Mouse (Mus musculus) liver, embryonic 15.5 days (tissue): ENCODE data around the gene Ahsa1. TPM values are rescaled to one million over a fixed set of nuclear protein-coding genes. Genes with fewer than 3 reads are reported as not detected.
"Not testable (repeated sequence)": the region's sequence is repeated elsewhere in the genome, so short reads cannot be mapped to it uniquely, and the experiment has no call there.

Experiments used
- ATAC-seq: fragments of 200-750 bp; cut with Nextera tagmentation; 2 replicates; pipeline ENCODE4 v1.8.0; 2017; ENCODE audit warnings: moderate number of reproducible peaks, mild to moderate bottlenecking, moderate library complexity; ENCODE audit not compliant: insufficient read depth
- H3K27ac ChIP-seq: fragments of 300-500 bp; sonication (generic); replicated peaks from 2 replicates; pipeline ENCODE4 v1.5.1; 2015; ENCODE audit warnings: mild to moderate bottlenecking, inconsistent platforms
- H3K27me3 ChIP-seq: fragments of 300-500 bp; sonication (generic); 2 replicates; pipeline ENCODE4 v1.6.1; 2015; ENCODE audit warnings: mild to moderate bottlenecking, inconsistent platforms
- H3K36me3 ChIP-seq: fragments of 300-500 bp; sonication (generic); replicated peaks from 2 replicates; pipeline ENCODE4 v1.6.1; 2015; ENCODE audit warnings: moderate library complexity, mild to moderate bottlenecking, inconsistent platforms
- H3K4me1 ChIP-seq: fragments of 300-500 bp; sonication (generic); replicated peaks from 2 replicates; pipeline ENCODE4 v1.6.1; 2015; ENCODE audit warnings: inconsistent platforms
- H3K4me2 ChIP-seq: fragments of 300-500 bp; sonication (generic); 2 replicates; pipeline ENCODE4 v1.6.1; 2015; ENCODE audit warnings: moderate library complexity, mild to moderate bottlenecking, inconsistent platforms
- H3K4me3 ChIP-seq: fragments of 300-500 bp; sonication (generic); replicated peaks from 2 replicates; pipeline ENCODE4 v1.5.1; 2015; ENCODE audit warnings: mild to moderate bottlenecking, inconsistent platforms
- H3K9ac ChIP-seq: fragments of 300-500 bp; sonication (generic); 2 replicates; pipeline ENCODE4 v1.6.1; 2015; ENCODE audit warnings: moderate library complexity, mild to moderate bottlenecking, inconsistent platforms
- H3K9me3 ChIP-seq: fragments of 300-500 bp; sonication (generic); replicated peaks from 2 replicates; pipeline ENCODE4 v1.6.1; 2016; ENCODE audit warnings: inconsistent platforms
- WGBS: fragments of 180-500 bp; shearing (Covaris S2); methylation state at CpG from one replicate; pipeline ENCODE4 v1.1.7; 2015; ENCODE audit warnings: mixed read lengths; ENCODE audit not compliant: insufficient replicate concordance; 5-methylcytosine and 5-hydroxymethylcytosine counted together
- polyA plus RNA-seq: library from polyadenylated mRNA; unstranded; fragments of >200 nt; fragmentation: Nextera tagmentation; extraction: Ambion mirVana; gene quantifications from 2 replicates; pipeline ENCODE4 v1.2.1, GENCODE M21; 2015

The Ahsa1 gene
- polyA plus RNA-seq, 1 experiment from 2014 or later: 129 TPM

DNA sequence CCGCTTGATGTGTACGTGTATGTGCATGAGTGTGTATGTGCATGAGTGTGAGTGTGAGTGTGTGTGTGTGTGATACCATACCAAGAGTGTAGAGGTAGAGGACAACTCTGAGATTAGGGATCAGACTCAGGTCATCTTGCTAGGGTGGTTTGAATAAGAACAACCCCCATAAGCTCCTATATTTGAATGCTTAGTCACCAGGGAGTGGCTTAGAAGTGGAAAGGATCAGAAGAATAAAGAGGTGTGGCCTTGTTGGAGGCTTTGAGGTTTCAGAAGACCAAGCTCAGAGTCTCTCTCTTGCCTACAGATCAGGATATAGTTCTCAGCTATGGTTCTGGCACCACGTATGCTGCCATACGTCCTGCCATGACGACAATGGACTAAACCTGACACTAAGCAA, 9.7 kb upstream of the Ahsa1 start:
- no peak overlapping the region for H3K4me3 ChIP-seq
- H3K4me2 ChIP-seq: no peak overlapping the region
- H3K36me3 ChIP-seq: peaks cover 54% of the 10 kb centered on the region
- H3K27ac ChIP-seq: no peak overlapping the region
- H3K4me1 ChIP-seq: peaks cover 8% of the 10 kb centered on the region
- no peaks in the 10 kb centered on the region for H3K9me3 ChIP-seq
- 76% methylated on average over 5 of the region's 5 CpGs for WGBS
- ATAC-seq: 0 out of 2 replicates have a peak, but pooled peaks have one; percentile 42
- H3K9ac ChIP-seq: no peak overlapping the region
- H3K27me3 ChIP-seq: no peaks in the 10 kb centered on the region

GRCm38 (mm10) chr12:87260562-87260961, 5.7 kb upstream of the Ahsa1 start:
- 81% methylated on average over 8 of the region's 8 CpGs for WGBS
- no peak overlapping the region for H3K4me2 ChIP-seq
- no peak for ATAC-seq
- no peaks in the 10 kb centered on the region for H3K9me3 ChIP-seq
- no peak overlapping the region for H3K9ac ChIP-seq
- H3K36me3 ChIP-seq: peaks cover 44% of the 10 kb centered on the region
- no peak overlapping the region for H3K27ac ChIP-seq
- no peak overlapping the region for H3K4me3 ChIP-seq
- peaks cover 17% of the 10 kb centered on the region for H3K4me1 ChIP-seq
- no peaks in the 10 kb centered on the region for H3K27me3 ChIP-seq

DNA sequence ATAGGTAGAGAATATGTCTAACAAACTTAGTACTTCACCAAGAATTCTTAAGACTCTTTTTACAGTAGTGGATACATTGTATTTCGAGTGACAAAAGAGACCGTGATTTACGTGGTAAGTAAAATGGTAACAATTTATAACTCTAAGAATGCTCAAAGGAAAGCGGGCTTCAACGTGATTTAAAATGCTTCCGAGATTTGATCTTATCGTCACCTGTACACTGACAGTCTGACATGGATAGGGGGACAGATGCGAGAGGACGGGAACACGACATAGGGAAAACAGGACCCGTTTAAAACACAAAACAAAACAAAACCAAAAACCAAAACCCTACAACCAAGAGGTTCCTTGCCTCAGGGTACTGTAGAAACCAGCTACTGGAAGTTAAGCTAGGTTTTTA, 835 bp upstream of the Ahsa1 start:
- WGBS: 21% methylated on average over 11 of the region's 11 CpGs
- Histone ChIP-seq H3K4me1 (peaks cover 25% of the 10 kb centered on the region), H3K27ac (peak overlapping the region; percentile 74), H3K9ac (peak overlapping the region; percentile 88), H3K36me3 (peaks cover 44% of the 10 kb centered on the region), H3K9me3 (no peaks in the 10 kb centered on the region), H3K27me3 (no peaks in the 10 kb centered on the region), H3K4me2 (peak overlapping the region; percentile 86), H3K4me3 (peak overlapping the region; percentile 84)
- ATAC-seq: no peak

DNA sequence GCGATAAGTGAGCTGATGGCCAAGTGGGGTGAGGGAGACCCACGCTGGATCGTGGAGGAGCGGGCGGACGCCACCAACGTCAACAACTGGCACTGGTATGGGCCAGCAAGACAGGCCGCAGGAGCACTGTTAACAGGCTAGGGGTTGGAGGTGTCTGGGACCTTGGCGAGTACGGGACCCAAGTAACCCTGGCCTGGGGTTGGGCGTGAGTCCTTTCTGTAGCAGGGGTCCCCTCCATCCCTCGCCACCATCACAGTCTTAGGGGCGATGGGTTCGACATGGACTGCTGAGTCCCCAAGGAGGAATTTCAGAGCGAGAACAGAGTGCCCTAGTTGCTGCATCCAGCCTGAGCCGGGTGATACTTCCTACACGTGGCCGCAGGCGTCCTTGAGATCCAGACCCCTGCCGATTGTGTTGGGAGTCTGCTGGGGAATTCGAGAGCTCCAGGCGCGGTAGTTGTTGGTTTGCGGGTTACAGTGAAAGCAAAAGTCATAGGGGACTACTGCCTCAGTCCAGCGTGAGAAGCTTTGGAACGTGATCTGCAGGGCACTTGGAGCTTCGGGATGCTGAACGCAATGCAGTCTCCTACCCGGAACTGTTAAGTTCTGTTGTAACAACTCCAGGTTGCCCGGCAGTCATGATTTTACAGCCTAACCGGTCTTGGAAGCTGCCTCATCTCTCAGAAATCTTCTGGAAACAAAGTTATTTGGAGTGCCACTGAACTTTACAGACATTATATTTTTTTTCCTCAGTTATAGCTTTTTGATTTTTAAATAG, 736 bp downstream of the Ahsa1 start:
- ATAC-seq: peak; percentile 41
- Histone ChIP-seq H3K4me2 (peak overlapping the region; percentile 86), H3K9me3 (no peaks in the 10 kb centered on the region), H3K4me3 (peak overlapping the region; percentile 84), H3K27me3 (no peaks in the 10 kb centered on the region), H3K9ac (peak overlapping the region; percentile 88), H3K4me1 (peaks cover 25% of the 10 kb centered on the region), H3K36me3 (peaks cover 47% of the 10 kb centered on the region), H3K27ac (peak overlapping the region; percentile 94)
- under 1% methylated on average over 31 of the region's 31 CpGs for WGBS

DNA sequence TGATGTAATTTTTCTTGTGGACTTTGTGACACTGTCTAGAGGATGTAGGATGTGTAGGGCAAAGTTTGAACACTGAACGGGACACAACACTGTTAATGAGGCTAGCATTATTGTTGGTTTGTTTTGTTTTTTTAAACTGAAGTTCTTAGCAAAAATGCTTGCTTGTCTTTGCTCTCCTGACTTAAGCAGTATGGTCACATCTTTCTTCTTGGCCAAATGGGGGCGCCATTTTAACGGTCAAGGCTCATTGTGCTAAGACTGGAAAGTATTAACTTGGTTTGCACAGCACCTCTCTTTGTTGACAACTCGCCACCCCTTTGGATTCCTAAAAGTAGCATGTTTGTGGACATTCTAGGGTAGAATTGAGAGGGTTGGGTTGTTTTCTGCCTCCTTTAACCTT, 1.4 kb downstream of the Ahsa1 start:
- Histone ChIP-seq H3K27me3 (no peaks in the 10 kb centered on the region), H3K4me1 (peaks cover 25% of the 10 kb centered on the region), H3K9me3 (no peaks in the 10 kb centered on the region), H3K4me3 (peak overlapping the region; percentile 84), H3K36me3 (peaks cover 49% of the 10 kb centered on the region), H3K9ac (peak overlapping the region; percentile 88), H3K27ac (peak overlapping the region; percentile 94; the same call in 1 of the 2 replicates), H3K4me2 (peak overlapping the region; percentile 86)
- no peak for ATAC-seq
- WGBS: 13% methylated on average over 4 of the region's 4 CpGs

GRCm38 (mm10) chr12:87274853-87275831, 8.9 kb downstream of the Ahsa1 start:
- no peaks in the 10 kb centered on the region for H3K27me3 ChIP-seq
- ATAC-seq: peak; percentile 84
- H3K4me3 ChIP-seq: no peak overlapping the region
- H3K4me2 ChIP-seq: no peak overlapping the region
- no peaks in the 10 kb centered on the region for H3K9me3 ChIP-seq
- H3K27ac ChIP-seq: peak overlapping the region; percentile 73
- peaks cover 58% of the 10 kb centered on the region for H3K36me3 ChIP-seq
- peaks cover 26% of the 10 kb centered on the region for H3K4me1 ChIP-seq
- 46% methylated on average over 9 of the region's 9 CpGs for WGBS
- H3K9ac ChIP-seq: no peak overlapping the region

DNA sequence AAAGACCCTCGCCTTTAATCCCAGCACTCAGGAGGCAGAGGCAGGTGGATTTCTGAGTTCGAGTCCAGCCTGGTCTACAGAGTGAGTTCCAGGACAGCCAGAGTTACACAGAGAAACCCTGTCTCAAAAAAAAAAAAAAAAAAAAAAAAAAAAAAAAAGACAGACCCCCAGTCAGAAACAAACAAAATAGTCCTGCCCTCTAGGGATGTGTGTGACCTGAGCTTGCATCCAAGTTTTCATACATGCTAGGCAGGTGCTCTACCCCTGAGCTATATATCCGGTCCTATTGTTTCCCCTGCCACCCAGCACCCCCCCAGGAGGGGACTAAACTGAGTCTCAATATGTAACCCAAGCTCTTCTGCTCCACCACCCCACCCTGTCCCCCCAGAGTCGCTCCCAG, 11.0 kb downstream of the Ahsa1 start:
- H3K4me3 ChIP-seq, H3K9me3 ChIP-seq, H3K27ac ChIP-seq, H3K27me3 ChIP-seq, ATAC-seq, H3K4me2 ChIP-seq, H3K9ac ChIP-seq: not testable (repeated sequence)
- H3K4me1 ChIP-seq: peaks cover 26% of the 10 kb centered on the region
- 60% methylated on average over 4 of the region's 4 CpGs for WGBS
- peaks cover 37% of the 10 kb centered on the region for H3K36me3 ChIP-seq

DNA sequence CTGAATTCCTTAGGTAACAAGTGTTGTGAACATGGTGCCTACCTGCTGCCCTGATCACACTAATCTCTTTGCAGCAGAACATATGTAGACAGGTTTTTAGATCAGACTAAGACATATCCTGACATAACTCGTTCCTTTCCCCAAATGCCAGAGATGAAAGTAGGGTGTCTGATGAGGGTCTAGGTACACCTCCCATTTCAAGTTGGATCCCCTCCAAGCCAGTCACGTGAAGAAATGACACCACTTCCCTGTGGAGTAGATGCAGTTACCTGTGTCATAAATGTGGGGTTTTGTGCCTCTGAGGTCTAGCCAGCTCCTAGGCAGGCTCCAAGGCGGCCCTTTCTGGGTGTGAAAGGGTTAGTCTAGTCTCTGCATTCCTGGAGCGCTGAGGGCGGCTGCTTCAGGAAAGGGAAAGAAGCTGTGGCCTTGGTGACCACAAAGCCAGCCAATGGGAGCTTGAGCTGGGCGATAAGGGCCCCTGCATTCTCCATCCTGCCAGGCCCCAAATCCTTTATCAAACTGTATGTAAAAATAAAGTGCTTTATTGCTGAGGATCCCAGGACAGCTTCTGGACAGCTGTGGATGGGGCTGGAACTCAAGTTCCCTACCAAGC, 11.9 kb downstream of the Ahsa1 start:
- Histone ChIP-seq H3K4me1 (peaks cover 26% of the 10 kb centered on the region), H3K36me3 (peaks cover 27% of the 10 kb centered on the region), H3K27ac (no peak overlapping the region), H3K9ac (no peak overlapping the region), H3K4me3 (no peak overlapping the region), H3K9me3 (no peaks in the 10 kb centered on the region), H3K27me3 (no peaks in the 10 kb centered on the region), H3K4me2 (no peak overlapping the region)
- no peak for ATAC-seq
- WGBS: 12% methylated on average over 6 of the region's 6 CpGs

GRCm38 (mm10) chr12:87279350-87279749, 13.1 kb downstream of the Ahsa1 start:
- no peak overlapping the region for H3K27ac ChIP-seq

GRCm38 (mm10) chr12:87279879-87280278, 13.6 kb downstream of the Ahsa1 start:
- no peak overlapping the region for H3K9ac ChIP-seq
- H3K4me2 ChIP-seq: no peak overlapping the region
- H3K27ac ChIP-seq: no peak overlapping the region
- WGBS: 60% methylated on average over 14 of the region's 14 CpGs
- H3K27me3 ChIP-seq: no peaks in the 10 kb centered on the region
- ATAC-seq: no peak
- H3K36me3 ChIP-seq: peaks cover 12% of the 10 kb centered on the region
- H3K4me3 ChIP-seq: no peak overlapping the region
- H3K9me3 ChIP-seq: no peaks in the 10 kb centered on the region
- peaks cover 22% of the 10 kb centered on the region for H3K4me1 ChIP-seq

More at GRCm38 (mm10) chr12:87279350-87279749, 13.1 kb downstream of the Ahsa1 start:
- no peak for ATAC-seq
- H3K4me1 ChIP-seq: peaks cover 25% of the 10 kb centered on the region
- H3K36me3 ChIP-seq: peaks cover 17% of the 10 kb centered on the region
- H3K4me2 ChIP-seq: no peak overlapping the region
- H3K9me3 ChIP-seq: no peaks in the 10 kb centered on the region
- 51% methylated on average over 3 of the region's 3 CpGs for WGBS
- no peak overlapping the region for H3K9ac ChIP-seq
- no peak overlapping the region for H3K4me3 ChIP-seq
- H3K27me3 ChIP-seq: no peaks in the 10 kb centered on the region

GRCm38 (mm10) chr12:87281766-87282165, 15.5 kb downstream of the Ahsa1 start:
- no peaks in the 10 kb centered on the region for H3K9me3 ChIP-seq
- H3K27ac ChIP-seq: no peak overlapping the region
- no peaks in the 10 kb centered on the region for H3K27me3 ChIP-seq
- H3K36me3 ChIP-seq: no peaks in the 10 kb centered on the region
- H3K4me2 ChIP-seq: no peak overlapping the region
- no peak overlapping the region for H3K4me3 ChIP-seq
- no peak for ATAC-seq
- H3K4me1 ChIP-seq: peaks cover 14% of the 10 kb centered on the region
- 28% methylated on average over 1 of the region's 1 CpGs for WGBS
- H3K9ac ChIP-seq: no peak overlapping the region
